Mouse (Mus musculus) embryonic fibroblast, embryonic 13.5 days (primary cell): ENCODE data around the gene Trpv4. TPM values are rescaled to one million over a fixed set of nuclear protein-coding genes. Genes with fewer than 3 reads are reported as not detected.

Experiments
- H3K27ac ChIP-seq: 2 replicates; pipeline ENCODE4 v1.5.1; 2012; ENCODE audit warnings: low read length, control low read depth, inconsistent platforms; ENCODE audit not compliant: insufficient read depth
- H3K4me1 ChIP-seq: 2 replicates; pipeline ENCODE4 v1.6.1; 2011; ENCODE audit warnings: low read length; ENCODE audit not compliant: control insufficient read depth, insufficient read depth
- H3K4me3 ChIP-seq: 2 replicates; pipeline ENCODE4 v1.5.1; 2011; ENCODE audit warnings: mild to moderate bottlenecking, control low read depth, low read length; ENCODE audit not compliant: insufficient read depth
- CTCF ChIP-seq: IDR thresholded peaks from 2 replicates; pipeline ENCODE4 v1.5.1; 2011; ENCODE audit warnings: mild to moderate bottlenecking, control low read depth, low read length, moderate library complexity, borderline replicate concordance; ENCODE audit not compliant: insufficient read depth
- POLR2A ChIP-seq: IDR thresholded peaks from 2 replicates; pipeline ENCODE4 v1.6.1; 2011; ENCODE audit warnings: low read depth, mild to moderate bottlenecking, control low read depth, low read length, moderate library complexity
- polyA plus RNA-seq: library from polyadenylated mRNA; stranded (reverse); fragments of >200 nt; gene quantifications from 2 replicates; pipeline ENCODE4 v1.2.4, GENCODE M21; 2011; ENCODE audit warnings: low read depth; ENCODE audit not compliant: missing spikeins, insufficient read length

The Trpv4 gene
- polyA plus RNA-seq, 1 experiment = 1.1 TPM

GRCm38 (mm10) chr5:114593161-114593821 is 64.9 kb downstream of the Trpv4 start:
- no peak overlapping the region for H3K27ac ChIP-seq

GRCm38 (mm10) chr5:114592463-114593160 is 65.6 kb downstream of the Trpv4 start:
- no peak overlapping the region for H3K27ac ChIP-seq
- no peaks in the 10 kb centered on the region for H3K4me1 ChIP-seq
- H3K4me3 ChIP-seq = no peak overlapping the region
- TF ChIP-seq POLR2A = no peak
- no peak for TF ChIP-seq CTCF

More at GRCm38 (mm10) chr5:114593161-114593821, 64.9 kb downstream of the Trpv4 start:
- Histone ChIP-seq H3K4me1 (no peaks in the 10 kb centered on the region), H3K4me3 (no peak overlapping the region)
- TF ChIP-seq CTCF = no peak
- no peak for TF ChIP-seq POLR2A

- Histone ChIP-seq H3K4me1 (no peaks in the 10 kb centered on the region), H3K27ac (no peak overlapping the region), H3K4me3 (no peak overlapping the region)
- no peak for TF ChIP-seq CTCF
- TF ChIP-seq POLR2A = no peak
Observed at GRCm38 (mm10) chr5:114591151-114591561, 67.1 kb downstream of the Trpv4 start.

GRCm38 (mm10) chr5:114590043-114590913 is 67.9 kb downstream of the Trpv4 start:
- no peak for TF ChIP-seq POLR2A
- no peak for TF ChIP-seq CTCF
- Histone ChIP-seq H3K27ac (no peak overlapping the region), H3K4me1 (no peaks in the 10 kb centered on the region), H3K4me3 (no peak overlapping the region)

- H3K4me3 ChIP-seq = no peak overlapping the region
- no peak overlapping the region for H3K27ac ChIP-seq
- TF ChIP-seq POLR2A (no peak), CTCF (no peak)
- H3K4me1 ChIP-seq = no peaks in the 10 kb centered on the region
Observed at GRCm38 (mm10) chr5:114589454-114589853, 68.8 kb downstream of the Trpv4 start.

- no peak overlapping the region for H3K27ac ChIP-seq
- TF ChIP-seq CTCF (no peak), POLR2A (no peak)
- H3K4me3 ChIP-seq = no peak overlapping the region
- no peaks in the 10 kb centered on the region for H3K4me1 ChIP-seq
Observed at GRCm38 (mm10) chr5:114589026-114589425, 69.2 kb downstream of the Trpv4 start.

GRCm38 (mm10) chr5:114588416-114588815 is 69.8 kb downstream of the Trpv4 start:
- TF ChIP-seq CTCF (no peak), POLR2A (no peak)
- no peak overlapping the region for H3K4me3 ChIP-seq
- no peak overlapping the region for H3K27ac ChIP-seq
- H3K4me1 ChIP-seq = no peaks in the 10 kb centered on the region

- TF ChIP-seq CTCF (no peak), POLR2A (no peak)
- Histone ChIP-seq H3K4me1 (no peaks in the 10 kb centered on the region), H3K27ac (no peak overlapping the region), H3K4me3 (no peak overlapping the region)
Observed at GRCm38 (mm10) chr5:114587908-114588307, 70.3 kb downstream of the Trpv4 start.

GRCm38 (mm10) chr5:114585682-114586081 is 72.5 kb downstream of the Trpv4 start:
- Histone ChIP-seq H3K27ac (no peak overlapping the region), H3K4me1 (no peaks in the 10 kb centered on the region), H3K4me3 (no peak overlapping the region)
- no peak for TF ChIP-seq CTCF
- no peak for TF ChIP-seq POLR2A
